In the genomic region with DNA sequence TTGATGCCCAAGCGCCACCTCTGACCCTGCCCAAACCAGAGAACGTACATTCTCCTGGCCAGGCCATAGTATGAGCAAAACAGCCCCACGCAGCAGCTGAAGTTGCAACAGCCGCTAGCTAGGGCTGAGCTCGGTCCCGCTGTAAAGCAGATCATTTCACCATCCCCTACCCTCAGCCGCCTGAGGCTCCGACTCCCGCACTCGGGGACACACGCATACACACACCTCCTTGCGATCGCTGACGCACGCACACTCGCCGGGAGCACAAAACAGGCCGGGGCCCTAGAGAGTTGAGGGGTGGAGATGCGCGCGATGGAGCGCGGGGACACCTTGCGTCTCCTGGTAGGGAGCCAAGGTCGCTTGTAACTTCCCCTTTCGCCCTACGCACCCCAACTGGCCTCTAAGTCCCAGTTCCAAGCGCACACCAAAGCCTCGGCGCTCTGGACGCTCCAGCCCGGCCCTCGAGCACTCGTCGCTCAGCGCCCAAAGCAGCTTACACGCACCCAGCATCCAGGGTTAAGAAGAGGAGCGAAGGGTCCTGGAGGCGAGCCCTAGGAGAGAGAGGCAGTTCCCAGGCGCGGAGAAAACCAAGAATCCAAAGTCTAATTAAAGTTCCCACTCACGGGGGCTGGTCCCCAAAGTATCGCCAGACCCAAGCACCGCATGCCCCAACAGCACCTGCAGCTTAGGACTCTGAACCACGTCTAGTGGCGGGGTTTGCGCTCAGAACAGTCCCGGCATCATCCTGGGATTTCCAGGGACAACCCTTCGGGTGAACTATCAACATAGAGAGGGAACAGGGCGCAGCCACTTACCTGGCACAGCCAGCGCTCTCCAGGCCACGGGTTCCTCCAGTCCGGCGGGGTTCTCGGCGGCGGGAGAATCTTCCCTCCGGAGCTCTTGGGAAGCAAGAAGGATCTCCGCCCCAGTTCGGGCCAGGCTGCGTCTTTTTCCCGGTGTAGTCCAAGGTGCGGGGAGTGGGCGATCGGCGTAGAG, we compare ENCODE assay signal across 8 mouse cellular contexts. TPM values are rescaled to one million over a fixed set of nuclear protein-coding genes. Genes with fewer than 3 reads are reported as not detected.
DNase-seq lines count a peak whose midpoint lies in the region; ATAC-seq and TF ChIP-seq lines count a peak whose summit lies in the region.

No protein-coding gene starts in this region.

- no peak overlapping the region for H3ac ChIP-seq in myocyte (ENCODE audit: control insufficient read depth, insufficient read length)

- H3K79me2 ChIP-seq in myocyte (ENCODE audit: control insufficient read depth, insufficient read depth), result no peaks in the 10 kb centered on the region

- no peaks in the 10 kb centered on the region for H3K36me3 ChIP-seq in forebrain, postnatal 0 days (ENCODE audit: insufficient read depth)
- no peaks in the 10 kb centered on the region for H3K36me3 ChIP-seq in limb, embryonic 10.5 days
- no peaks in the 10 kb centered on the region for H3K36me3 ChIP-seq in myocyte (ENCODE audit: control insufficient read depth, insufficient read depth)

- TF ChIP-seq CTCF in layer of hippocampus, adult 2 months (conservative IDR thresholded peaks at IDR 0.05), result no peak
- no peak for TF ChIP-seq CTCF in forebrain, postnatal 0 days (IDR thresholded peaks at IDR 0.05; ENCODE audit: low read depth)

- ATAC-seq in forebrain, postnatal 0 days, result peak; percentile 49

- peaks cover 21% of the 10 kb centered on the region for H3K27me3 ChIP-seq in forebrain, postnatal 0 days (ENCODE audit: insufficient read depth, low read length)
- peaks cover 78% of the 10 kb centered on the region for H3K27me3 ChIP-seq in limb, embryonic 10.5 days (ENCODE audit: low read depth, poor library complexity, severe bottlenecking)
- H3K27me3 ChIP-seq in myocyte (ENCODE audit: control insufficient read depth, insufficient read depth, insufficient read length), result peaks cover 41% of the 10 kb centered on the region

- TF ChIP-seq POLR2A in myocyte (IDR thresholded peaks at IDR 0.05; ENCODE audit: insufficient read length, low read depth), result no peak

- peak overlapping the region; percentile 83 for H3K4me2 ChIP-seq in forebrain, postnatal 0 days (ENCODE audit: low read depth)
- H3K4me2 ChIP-seq in myocyte (ENCODE audit: low read depth), result peak overlapping the region; percentile 12

- no peaks in the 10 kb centered on the region for H3K4me1 ChIP-seq in forebrain, postnatal 0 days (ENCODE audit: insufficient read depth)
- peaks cover 31% of the 10 kb centered on the region for H3K4me1 ChIP-seq in limb, embryonic 10.5 days

- H3K9ac ChIP-seq in forebrain, postnatal 0 days, result peak overlapping the region; percentile 50

- under 1% methylated on average over 65 of the region's 66 CpGs for WGBS in forebrain, postnatal 0 days
- under 1% methylated on average over 66 of the region's 66 CpGs for WGBS in limb, embryonic 10.5 days

- no peaks in the 10 kb centered on the region for H3K9me3 ChIP-seq in forebrain, postnatal 0 days (ENCODE audit: low read length)
- no peaks in the 10 kb centered on the region for H3K9me3 ChIP-seq in limb, embryonic 10.5 days (replicated peaks)

- H3K27ac ChIP-seq in layer of hippocampus, adult 2 months, result peak overlapping the region; percentile 68; the same call in 1 of the 2 replicates
- no peak overlapping the region for H3K27ac ChIP-seq in forebrain, postnatal 0 days (ENCODE audit: low read depth, low read length)
- H3K27ac ChIP-seq in limb, embryonic 10.5 days, result 0 out of 2 replicates have a peak overlapping the region, but pooled peaks have one; percentile 83

- H3K4me3 ChIP-seq in layer of hippocampus, adult 2 months, result peak overlapping the region; percentile 64
- peak overlapping the region; percentile 59 for H3K4me3 ChIP-seq in forebrain, postnatal 0 days (ENCODE audit: low read depth, low read length)
- peak overlapping the region; percentile 75 for H3K4me3 ChIP-seq in limb, embryonic 10.5 days
- H3K4me3 ChIP-seq in myocyte, result no peak overlapping the region

- no peak for DNase-seq in layer of hippocampus, adult 2 months (ENCODE audit: low spot score in 2 of 2)
- no peak for DNase-seq in layer of hippocampus, adult 9-10 months (ENCODE audit: low spot score)
- DNase-seq in adrenal gland, postnatal 14 days, result peak; percentile 39
- DNase-seq in forebrain, postnatal 0 days, result peak; percentile 24
- DNase-seq in limb, embryonic 10.5 days (ENCODE audit: low spot score), result peak; percentile 64
- DNase-seq in natural killer cell, adult 2 months (ENCODE audit: low spot score in 2 of 2), result no peak
- no peak for DNase-seq in urinary bladder, adult 18-20 months (ENCODE audit: low spot score in 2 of 2)

TF ChIP-seq in myocyte, 11 proteins besides CTCF, POLR2A, EP300 and RAD21:
- TF ChIP-seq POLR2AphosphoS2 (IDR thresholded peaks at IDR 0.05; ENCODE audit: insufficient read length, low read depth) (no peak), USF1 (IDR thresholded peaks at IDR 0.05; ENCODE audit: low read depth) (no peak), TCF3 (IDR thresholded peaks at IDR 0.05; ENCODE audit: insufficient read length, low read depth) (no peak), CEBPB (IDR thresholded peaks at IDR 0.05; ENCODE audit: insufficient read depth, poor library complexity, severe bottlenecking) (no peak), MYOD1 (IDR thresholded peaks at IDR 0.05; ENCODE audit: control insufficient read depth in 1 of 3, insufficient read length in 2 of 3, low read depth in 2 of 3) (no peak), SRF (IDR thresholded peaks at IDR 0.05; ENCODE audit: control insufficient read depth, insufficient read length, low read depth) (no peak), REST (IDR thresholded peaks at IDR 0.05; ENCODE audit: insufficient read depth, insufficient read length) (no peak), MYOG (IDR thresholded peaks at IDR 0.05; ENCODE audit: control insufficient read depth in 1 of 3, insufficient read depth in 1 of 3, insufficient read length in 2 of 3, low read depth in 2 of 3) (no peak), MAX (IDR thresholded peaks at IDR 0.05; ENCODE audit: low read depth) (no peak), E2F4 (IDR thresholded peaks at IDR 0.05; ENCODE audit: insufficient read depth) (no peak)

RNA-seq across cellular contexts. Expression of a gene that starts 0.7 kb away (rescaled TPM):
- 10 to 100 TPM; 25.7 to 39.9 TPM for total RNA-seq in layer of hippocampus, adult 2 months (2021)
- 3.8 and 7.0 TPM in 2 replicates for total RNA-seq in adrenal gland, postnatal 14 days (2021)
- 17.6 and 22.2 TPM in 2 replicates for total RNA-seq in forebrain, postnatal 0 days (2014; rRNA removed)
- 10.8 and 14.2 TPM in 2 replicates for polyA plus RNA-seq in forebrain, postnatal 0 days (2015; fragmentation: Nextera tagmentation; extraction: Ambion mirVana)
- 2.6 and 3.3 TPM in 2 replicates for polyA plus RNA-seq in limb, embryonic 10.5 days (2016; fragmentation: Nextera tagmentation; extraction: Ambion mirVana)
- not detected for polyA plus RNA-seq in myocyte (2012; fragmentation: generic; extraction: Trizol)

Comparison
In these comparisons a context has a peak if more than half of its experiments do, and no peak if none do; other contexts are left out.
1. DNase-seq: peak in adrenal gland, postnatal 14 days (single experiment), forebrain, postnatal 0 days (single experiment) and limb, embryonic 10.5 days (single experiment); none in layer of hippocampus, adult 2 months (0 of 2), layer of hippocampus, adult 9-10 months (single experiment), natural killer cell, adult 2 months (0 of 2) and urinary bladder, adult 18-20 months (0 of 2).